Mouse (Mus musculus) cerebellum, postnatal 10 days (tissue): ENCODE measurements around the gene Sorcs2.

Source experiments
- DNase-seq, 2 experiments: peaks; one replicate each; pipeline ENCODE4 v3.0.0; 2021; ENCODE audit warnings: mixed read lengths in 2 of 2

Sorcs2 gene

GRCm38 (mm10) chr5:36115519-36115918 lies 282.4 kb downstream of the Sorcs2 start:
- DNase-seq, result no peak

GRCm38 (mm10) chr5:36113696-36114095 lies 284.2 kb downstream of the Sorcs2 start:
- no peak for DNase-seq

GRCm38 (mm10) chr5:36112696-36113095 lies 285.2 kb downstream of the Sorcs2 start:
- DNase-seq, result no peak

GRCm38 (mm10) chr5:36111516-36111915 lies 286.4 kb downstream of the Sorcs2 start:
- no peak for DNase-seq

- DNase-seq, result no peak
These were observed 289.5 kb downstream of the Sorcs2 start for GRCm38 (mm10) chr5:36108339-36108887.

- DNase-seq, result no peak
These were observed 294.5 kb downstream of the Sorcs2 start for GRCm38 (mm10) chr5:36103483-36103882.

- DNase-seq, result no peak
These were observed 296.8 kb downstream of the Sorcs2 start for GRCm38 (mm10) chr5:36101129-36101528.

- DNase-seq, result no peak
These were observed 297.5 kb downstream of the Sorcs2 start for GRCm38 (mm10) chr5:36100488-36100887.

GRCm38 (mm10) chr5:36099662-36100061 lies 298.3 kb downstream of the Sorcs2 start:
- peak; percentile 34 to 43 for DNase-seq

GRCm38 (mm10) chr5:36096046-36096445 lies 301.9 kb downstream of the Sorcs2 start:
- peak; percentile 57 to 71 for DNase-seq

- DNase-seq, result no peak
These were observed 307.9 kb downstream of the Sorcs2 start for GRCm38 (mm10) chr5:36090036-36090435.

GRCm38 (mm10) chr5:36089243-36089642 lies 308.7 kb downstream of the Sorcs2 start:
- no peak for DNase-seq

- DNase-seq, result no peak
These were observed 311.0 kb downstream of the Sorcs2 start for GRCm38 (mm10) chr5:36086931-36087330.

- DNase-seq, result no peak
These were observed 312.3 kb downstream of the Sorcs2 start for GRCm38 (mm10) chr5:36085621-36086020.

GRCm38 (mm10) chr5:36083869-36084565 lies 313.9 kb downstream of the Sorcs2 start:
- DNase-seq, result peak; percentile 35 to 46

GRCm38 (mm10) chr5:36081021-36081420 lies 316.9 kb downstream of the Sorcs2 start:
- DNase-seq, result peak; percentile 44 to 53

- DNase-seq, result peak; percentile 87 to 92
These were observed 322.5 kb downstream of the Sorcs2 start for GRCm38 (mm10) chr5:36075172-36076074.

- DNase-seq, result no peak
These were observed 328.2 kb downstream of the Sorcs2 start for GRCm38 (mm10) chr5:36069503-36070360.

- DNase-seq, result no peak
These were observed 330.2 kb downstream of the Sorcs2 start for GRCm38 (mm10) chr5:36067651-36068181.

- DNase-seq, result no peak
These were observed 340.1 kb downstream of the Sorcs2 start for GRCm38 (mm10) chr5:36057804-36058322.

- DNase-seq, result no peak
These were observed 341.0 kb downstream of the Sorcs2 start for GRCm38 (mm10) chr5:36056921-36057320.

- DNase-seq, result no peak
These were observed 342.1 kb downstream of the Sorcs2 start for GRCm38 (mm10) chr5:36055876-36056275.
